Mouse (Mus musculus): ENCODE data around the gene U2surp. TPM values are rescaled to one million over a fixed set of nuclear protein-coding genes. Genes with fewer than 3 reads are reported as not detected.

U2surp gene
- 126 and 127 TPM in 2 replicates for polyA plus RNA-seq (2015; fragmentation: Nextera tagmentation; extraction: Ambion mirVana)

GRCm38 (mm10) chr9:95511472-95512330 lies at the start of gene U2surp:
TSS of gene U2surp (minus strand) at chr9:95511996.
- Histone ChIP-seq H3K4me2 (peak within 1 kb of the TSS; percentile 79), H3K4me3 (peak within 1 kb of the TSS; percentile 93), H3K27me3 (no peaks in the 10 kb centered on the region), H3K9ac (peak within 1 kb of the TSS; percentile 95), H3K27ac (peak within 1 kb of the TSS; percentile 90), H3K9me3 (no peaks in the 10 kb centered on the region), H3K36me3 (no peaks in the 10 kb centered on the region), H3K4me1 (peaks cover 16% of the 10 kb centered on the region)
- ATAC-seq (ENCODE audit: borderline replicate concordance, extremely low read depth, low FRiP score, low TSS enrichment): peak; percentile 97
- WGBS: under 1% methylated on average over 74 of the region's 74 CpGs

DNA sequence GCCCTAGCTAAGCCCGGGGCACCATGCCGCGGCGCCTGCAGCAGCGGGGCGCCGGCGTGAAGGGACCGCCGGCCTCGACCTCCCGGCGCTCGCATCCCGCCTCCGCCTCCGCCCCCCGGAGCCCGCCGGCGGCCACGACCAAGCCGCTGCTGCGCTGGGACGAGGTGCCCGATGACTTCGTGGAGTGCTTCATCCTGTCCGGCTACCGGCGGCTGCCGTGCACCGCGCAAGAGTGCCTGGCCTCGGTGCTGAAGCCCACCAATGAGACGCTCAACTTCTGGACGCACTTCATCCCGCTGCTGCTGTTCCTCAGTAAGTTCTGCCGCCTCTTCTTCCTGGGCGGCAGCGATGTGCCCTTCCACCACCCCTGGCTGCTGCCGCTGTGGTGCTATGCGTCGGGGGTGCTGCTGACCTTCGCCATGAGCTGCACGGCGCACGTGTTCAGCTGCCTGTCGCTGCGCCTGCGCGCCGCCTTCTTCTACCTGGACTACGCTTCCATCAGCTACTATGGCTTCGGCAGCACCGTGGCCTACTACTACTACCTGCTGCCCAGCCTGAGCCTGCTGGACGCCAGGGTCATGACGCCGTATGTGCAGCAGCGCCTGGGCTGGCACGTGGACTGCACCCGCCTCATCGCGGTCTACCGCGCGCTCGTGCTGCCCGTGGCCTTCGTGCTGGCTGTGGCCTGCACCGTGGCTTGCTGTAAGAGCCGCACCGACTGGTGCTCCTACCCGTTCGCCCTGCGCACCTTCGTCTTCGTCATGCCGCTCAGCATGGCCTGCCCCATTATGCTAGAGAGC lies 48.3 kb upstream of the U2surp start:
- H3K27me3 ChIP-seq: peaks cover 94% of the 10 kb centered on the region
- 11% methylated on average over 58 of the region's 78 CpGs for WGBS
- peak overlapping the region; percentile 22; the same call in 1 of the 2 replicates for H3K9ac ChIP-seq
- no peaks in the 10 kb centered on the region for H3K9me3 ChIP-seq
- H3K4me2 ChIP-seq: peak overlapping the region; percentile 98
- peak; percentile 47; the same call in 1 of the 2 replicates for ATAC-seq (ENCODE audit: borderline replicate concordance, extremely low read depth, low FRiP score, low TSS enrichment)
- peaks cover 12% of the 10 kb centered on the region for H3K4me1 ChIP-seq
- H3K36me3 ChIP-seq: no peaks in the 10 kb centered on the region
- H3K4me3 ChIP-seq: peak overlapping the region; percentile 63
- no peak overlapping the region for H3K27ac ChIP-seq

DNA sequence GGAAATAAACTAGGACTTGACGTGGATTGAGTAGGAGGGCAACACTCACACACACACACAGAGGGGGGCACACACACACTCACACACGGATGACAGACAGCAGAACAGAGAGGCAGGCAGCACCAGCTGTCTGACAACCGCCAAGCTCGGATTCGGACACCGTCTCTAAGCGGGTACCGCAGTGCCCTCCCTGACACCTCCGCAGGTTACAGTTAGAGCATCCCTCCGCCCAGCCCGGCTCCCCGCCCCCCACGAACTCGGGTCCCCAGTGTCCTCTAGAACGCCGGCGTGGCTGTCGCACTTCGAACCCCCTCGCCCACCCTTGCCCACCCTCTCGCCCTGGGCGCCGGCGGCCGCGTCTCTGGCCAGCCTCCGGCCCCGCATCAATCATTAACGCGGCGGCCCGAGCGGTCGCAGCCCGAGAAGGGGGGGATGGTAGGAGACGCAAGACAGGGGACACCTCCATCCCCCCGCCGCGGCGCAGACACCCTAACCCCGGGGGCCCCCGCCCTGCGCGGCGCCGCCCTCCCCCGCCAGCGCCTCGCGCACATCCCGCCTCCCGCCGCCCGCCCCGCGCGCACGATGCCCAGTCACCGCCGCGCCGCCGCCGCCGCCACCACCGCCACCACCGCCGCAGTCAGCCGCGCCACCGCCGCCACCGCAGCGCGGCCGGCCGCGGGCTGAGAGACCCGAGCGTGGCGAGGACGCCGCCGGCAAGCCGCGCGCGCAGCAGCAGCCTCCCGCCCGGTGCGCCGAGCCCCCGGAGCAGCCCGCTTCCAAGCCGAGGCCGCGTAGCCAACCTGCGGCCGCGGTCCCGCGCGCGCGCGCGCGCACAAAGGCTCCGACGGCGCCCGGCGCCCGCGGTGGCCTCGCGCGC lies 47.5 kb upstream of the U2surp start, which contains the start of gene Paqr9:
Gene Paqr9 (plus strand): TSS at position 599 of the 877 bp plus-strand sequence.
- H3K9ac ChIP-seq: peak within 1 kb of the TSS; percentile 22; the same call in 1 of the 2 replicates
- peak; percentile 44; the same call in 1 of the 2 replicates for ATAC-seq (ENCODE audit: borderline replicate concordance, extremely low read depth, low FRiP score, low TSS enrichment)

DNA sequence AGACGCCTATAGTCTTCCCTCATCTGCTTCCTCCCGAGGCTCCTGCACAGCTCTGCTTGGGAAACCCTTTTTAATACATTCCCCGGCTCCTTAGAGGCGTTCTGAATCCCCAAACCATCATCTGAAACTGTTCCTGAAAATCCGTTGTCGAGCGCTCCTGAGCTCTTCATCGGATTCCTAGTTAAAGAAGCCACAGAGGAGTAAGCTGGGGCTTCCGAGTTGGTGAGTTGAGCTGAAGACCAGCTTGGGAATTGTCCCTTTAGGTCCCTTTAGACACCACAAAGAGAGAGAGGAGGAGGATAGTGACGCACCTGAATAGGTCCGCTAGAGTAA lies 46.9 kb upstream of the U2surp start:
- no peak overlapping the region for H3K9ac ChIP-seq
- no peak for ATAC-seq (ENCODE audit: borderline replicate concordance, extremely low read depth, low FRiP score, low TSS enrichment)
- H3K4me3 ChIP-seq: peak overlapping the region; percentile 63

More for the DNA sequence above, 47.5 kb upstream of the U2surp start, which contains the start of gene Paqr9:
- peak within 1 kb of the TSS; percentile 98 for H3K4me2 ChIP-seq
- H3K27ac ChIP-seq: no peak within 1 kb of the TSS
- H3K4me3 ChIP-seq: peak within 1 kb of the TSS; percentile 63
- WGBS: 0% methylated on average over 37 of the region's 118 CpGs
- no peaks in the 10 kb centered on the region for H3K36me3 ChIP-seq
- H3K4me1 ChIP-seq: peaks cover 12% of the 10 kb centered on the region
- peaks cover 99% of the 10 kb centered on the region for H3K27me3 ChIP-seq
- H3K9me3 ChIP-seq: no peaks in the 10 kb centered on the region

DNA sequence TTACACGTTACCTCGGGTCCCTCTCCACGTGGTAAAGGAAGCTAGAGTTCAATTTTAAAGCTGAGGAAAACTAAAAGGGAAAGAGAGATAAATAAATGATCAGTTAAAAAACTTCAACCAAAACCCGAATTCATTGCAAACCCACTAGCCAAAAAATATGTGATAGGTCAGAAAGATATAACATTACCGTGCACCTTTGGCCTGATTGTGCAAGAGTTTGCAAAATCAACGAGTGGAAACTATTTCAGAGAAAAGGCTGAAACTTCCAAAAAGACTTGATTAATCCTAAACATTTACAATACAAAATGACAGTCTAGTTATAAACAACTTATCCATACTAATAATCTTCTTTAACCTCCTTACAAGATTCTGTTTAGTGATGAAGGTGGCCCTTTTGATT lies 45.9 kb upstream of the U2surp start:
- no peaks in the 10 kb centered on the region for H3K36me3 ChIP-seq
- WGBS: 50% methylated on average over 6 of the region's 6 CpGs
- no peaks in the 10 kb centered on the region for H3K9me3 ChIP-seq
- no peak overlapping the region for H3K27ac ChIP-seq
- H3K27me3 ChIP-seq: peaks cover 87% of the 10 kb centered on the region
- no peak overlapping the region for H3K9ac ChIP-seq
- no peak overlapping the region for H3K4me3 ChIP-seq
- no peak overlapping the region for H3K4me2 ChIP-seq
- H3K4me1 ChIP-seq: peaks cover 12% of the 10 kb centered on the region
- no peak for ATAC-seq (ENCODE audit: borderline replicate concordance, extremely low read depth, low FRiP score, low TSS enrichment)

More for the DNA sequence above, 46.9 kb upstream of the U2surp start:
- Histone ChIP-seq H3K4me1 (peaks cover 12% of the 10 kb centered on the region), H3K4me2 (peak overlapping the region; percentile 98), H3K27ac (no peak overlapping the region), H3K27me3 (peaks cover 94% of the 10 kb centered on the region), H3K36me3 (no peaks in the 10 kb centered on the region), H3K9me3 (no peaks in the 10 kb centered on the region)
- 7% methylated on average over 11 of the region's 11 CpGs for WGBS

- no peak overlapping the region for H3K27ac ChIP-seq
- peaks cover 71% of the 10 kb centered on the region for H3K27me3 ChIP-seq
- H3K9ac ChIP-seq: no peak overlapping the region
- no peaks in the 10 kb centered on the region for H3K9me3 ChIP-seq
- peaks cover 12% of the 10 kb centered on the region for H3K4me1 ChIP-seq
- H3K4me3 ChIP-seq: no peak overlapping the region
- H3K36me3 ChIP-seq: no peaks in the 10 kb centered on the region
- WGBS: 84% methylated on average over 4 of the region's 4 CpGs
- H3K4me2 ChIP-seq: no peak overlapping the region
- no peak for ATAC-seq (ENCODE audit: borderline replicate concordance, extremely low read depth, low FRiP score, low TSS enrichment)
Observed at GRCm38 (mm10) chr9:95556067-95556512, 44.3 kb upstream of the U2surp start.

DNA sequence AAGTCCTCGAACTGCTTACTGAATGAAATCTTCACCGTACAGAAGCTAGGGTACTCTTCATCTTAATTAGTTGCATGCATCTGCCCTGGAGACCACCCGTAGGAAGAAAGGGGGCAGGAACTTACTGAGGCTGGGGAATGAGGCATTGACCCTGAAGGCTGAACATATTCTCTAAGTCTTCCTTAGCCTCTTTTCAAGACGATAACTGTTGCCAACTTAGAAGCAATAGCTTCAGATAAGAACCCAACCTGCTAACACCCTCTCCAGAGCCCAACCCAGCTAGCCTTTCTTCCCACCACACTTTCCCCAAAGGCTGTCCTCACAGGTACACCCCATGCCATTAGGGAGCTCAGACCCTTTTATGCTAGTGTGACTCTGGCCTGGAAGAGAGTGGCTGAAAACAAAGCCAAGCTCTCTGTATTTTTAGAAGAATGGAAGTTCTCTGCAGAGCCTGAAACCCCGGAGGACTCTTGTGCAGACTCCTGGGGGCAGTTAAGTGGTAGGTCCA lies 43.5 kb upstream of the U2surp start:
- no peak overlapping the region for H3K4me3 ChIP-seq
- peaks cover 10% of the 10 kb centered on the region for H3K4me1 ChIP-seq
- no peak overlapping the region for H3K27ac ChIP-seq
- peaks cover 63% of the 10 kb centered on the region for H3K27me3 ChIP-seq
- no peaks in the 10 kb centered on the region for H3K36me3 ChIP-seq
- H3K4me2 ChIP-seq: no peak overlapping the region
- no peak overlapping the region for H3K9ac ChIP-seq
- WGBS: 67% methylated on average over 5 of the region's 5 CpGs
- ATAC-seq (ENCODE audit: borderline replicate concordance, extremely low read depth, low FRiP score, low TSS enrichment): no peak
- H3K9me3 ChIP-seq: no peaks in the 10 kb centered on the region

DNA sequence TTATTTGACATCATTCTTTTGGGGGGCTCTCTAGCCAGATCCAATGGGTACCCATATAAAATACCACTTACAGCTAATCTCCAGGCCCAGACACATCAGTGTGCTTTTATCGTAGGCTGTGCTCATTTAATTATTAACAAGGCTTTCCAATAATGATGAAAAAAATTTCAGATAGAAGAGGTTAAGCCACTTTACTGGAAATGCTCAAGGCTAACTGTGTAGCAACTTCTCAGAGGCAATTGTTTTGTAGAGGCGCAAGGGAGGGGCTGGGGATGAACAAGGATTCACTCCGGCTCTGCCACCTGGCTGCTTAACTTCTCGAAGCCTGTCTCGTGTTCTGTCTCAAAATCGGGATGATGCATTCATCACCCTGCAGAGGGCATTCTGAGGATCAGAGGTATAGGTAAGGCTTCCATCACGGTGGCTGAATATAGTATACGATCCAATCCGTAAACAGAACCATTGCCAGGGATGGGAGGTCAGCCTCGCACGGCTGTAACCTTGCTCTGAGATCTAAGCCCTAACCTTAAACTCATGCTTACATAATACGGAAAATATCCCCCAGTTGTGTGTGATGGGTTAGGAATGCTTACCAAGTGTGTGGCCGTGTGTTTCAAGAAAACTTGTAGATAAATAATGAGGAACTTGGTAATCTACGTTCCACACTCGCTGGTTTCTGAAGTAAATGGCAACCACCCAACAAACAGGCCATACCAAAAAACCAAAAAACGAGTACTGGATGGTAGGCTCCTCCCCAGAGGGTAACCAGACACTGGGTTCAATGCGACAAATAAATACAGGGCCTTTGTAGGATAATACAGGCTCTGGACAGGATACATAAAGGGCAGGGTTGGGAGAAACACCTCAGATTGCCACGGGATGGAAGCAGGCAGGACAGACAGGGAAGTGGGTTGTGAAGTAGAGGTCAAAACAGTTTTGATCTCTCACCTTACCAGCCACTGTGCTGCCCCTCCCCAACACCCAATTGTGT lies 42.7 kb upstream of the U2surp start:
- H3K27me3 ChIP-seq: peaks cover 58% of the 10 kb centered on the region
- peaks cover 4% of the 10 kb centered on the region for H3K4me1 ChIP-seq
- no peak for ATAC-seq (ENCODE audit: borderline replicate concordance, extremely low read depth, low FRiP score, low TSS enrichment)
- H3K27ac ChIP-seq: no peak overlapping the region
- H3K9ac ChIP-seq: no peak overlapping the region
- no peaks in the 10 kb centered on the region for H3K36me3 ChIP-seq
- H3K4me2 ChIP-seq: no peak overlapping the region
- H3K4me3 ChIP-seq: no peak overlapping the region
- H3K9me3 ChIP-seq: no peaks in the 10 kb centered on the region
- WGBS: 70% methylated on average over 18 of the region's 18 CpGs

DNA sequence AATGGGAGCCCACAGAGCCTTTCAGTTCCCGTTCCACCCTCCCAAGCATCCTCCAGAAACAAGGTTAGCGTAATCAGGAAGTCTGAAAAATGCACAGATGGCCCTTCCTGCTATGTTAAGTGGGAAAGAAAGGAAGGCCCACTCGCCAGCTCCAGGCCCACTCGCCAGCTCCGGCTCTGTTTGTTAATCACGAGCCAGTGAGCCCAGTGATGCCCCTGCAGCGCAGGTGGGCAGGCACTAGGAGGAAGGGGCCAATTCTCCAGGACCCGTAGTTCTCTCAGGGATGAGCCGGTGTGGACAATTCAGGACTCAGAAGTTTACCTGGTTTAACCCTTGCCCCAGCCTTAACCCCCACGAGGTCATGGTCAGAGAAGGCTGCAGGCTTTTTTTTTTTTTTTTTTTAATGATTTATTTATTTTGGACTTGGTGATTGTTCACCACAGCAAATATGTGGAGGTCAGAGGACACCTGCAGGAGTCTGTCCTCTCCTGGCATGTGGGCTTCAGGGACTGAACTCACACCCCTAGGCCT lies 40.4 kb upstream of the U2surp start:
- Histone ChIP-seq H3K4me3 (no peak overlapping the region), H3K27me3 (peaks cover 36% of the 10 kb centered on the region), H3K9ac (no peak overlapping the region), H3K36me3 (no peaks in the 10 kb centered on the region), H3K9me3 (no peaks in the 10 kb centered on the region), H3K27ac (no peak overlapping the region), H3K4me2 (no peak overlapping the region), H3K4me1 (no peaks in the 10 kb centered on the region)
- no peak for ATAC-seq (ENCODE audit: borderline replicate concordance, extremely low read depth, low FRiP score, low TSS enrichment)
- 39% methylated on average over 10 of the region's 10 CpGs for WGBS

Data from lung, embryonic 15.5 days (tissue).